Mouse (Mus musculus): ENCODE results near the gene Fam69a. TPM values are rescaled to one million over a fixed set of nuclear protein-coding genes. Genes with fewer than 3 reads are reported as not detected.

The Fam69a gene
- total and polyA plus RNA-seq, 3 experiments: 1.5 to 13.1 (median 12.9) TPM

- H3K36me3 ChIP-seq (ENCODE audit: control insufficient read depth, insufficient read depth, low read length): no peaks in the 10 kb centered on the region
- 57% methylated on average over 2 of the region's 2 CpGs for WGBS
- H3K9ac ChIP-seq (ENCODE audit: low read depth, low read length): no peak overlapping the region
- intact Hi-C loops (cut with DNase I): no loop called here
- H3K4me1 ChIP-seq (ENCODE audit: control insufficient read depth, insufficient read depth, low read length): no peaks in the 10 kb centered on the region
- DNase-seq: peak in 1 of 2 experiments; percentile 20
- H3K27me3 ChIP-seq (ENCODE audit: control insufficient read depth, insufficient read depth, low read length): no peaks in the 10 kb centered on the region
- no peaks in the 10 kb centered on the region for H3K79me2 ChIP-seq (replicated peaks; ENCODE audit: control insufficient read depth, insufficient read depth, low read length)
- no peak overlapping the region for H3K27ac ChIP-seq
- TF ChIP-seq POLR2A (IDR thresholded peaks at IDR 0.05; ENCODE audit: insufficient read depth, low read depth, low read length) (no peak), EP300 (IDR thresholded peaks at IDR 0.05; ENCODE audit: insufficient read depth, low read depth, low read length) (no peak), CTCF (IDR thresholded peaks at IDR 0.05) (no peak)
- H3K4me3 ChIP-seq: no peak overlapping the region
Observed at GRCm38 (mm10) chr5:107932556-107932955, 54.3 kb downstream of the Fam69a start.

- WGBS: 38% methylated on average over 11 of the region's 11 CpGs
- Histone ChIP-seq H3K27ac (no peak overlapping the region), H3K4me1 (ENCODE audit: control insufficient read depth, insufficient read depth, low read length) (peaks cover 2% of the 10 kb centered on the region), H3K9ac (ENCODE audit: low read depth, low read length) (no peak overlapping the region), H3K36me3 (ENCODE audit: control insufficient read depth, insufficient read depth, low read length) (no peaks in the 10 kb centered on the region), H3K4me3 (no peak overlapping the region), H3K79me2 (replicated peaks; ENCODE audit: control insufficient read depth, insufficient read depth, low read length) (no peaks in the 10 kb centered on the region), H3K27me3 (ENCODE audit: control insufficient read depth, insufficient read depth, low read length) (no peaks in the 10 kb centered on the region)
- TF ChIP-seq POLR2A (IDR thresholded peaks at IDR 0.05; ENCODE audit: insufficient read depth, low read depth, low read length): no peak
- no peak for TF ChIP-seq EP300 (IDR thresholded peaks at IDR 0.05; ENCODE audit: insufficient read depth, low read depth, low read length)
- no peak for TF ChIP-seq CTCF (IDR thresholded peaks at IDR 0.05)
- intact Hi-C loops (cut with DNase I): no loop called here
- peak in 1 of 2 experiments; percentile 18 for DNase-seq
Observed at GRCm38 (mm10) chr5:107926550-107927249, 60.2 kb downstream of the Fam69a start.

GRCm38 (mm10) chr5:107924564-107924963 lies 62.3 kb downstream of the Fam69a start:
- intact Hi-C loops (cut with DNase I): loop anchor here (5.0 kb wide), 2 partner anchors 163 to 238 kb away; no protein-coding TSS in a partner anchor

GRCm38 (mm10) chr5:107922836-107923235 lies 64.0 kb downstream of the Fam69a start:
- H3K27me3 ChIP-seq (ENCODE audit: control insufficient read depth, insufficient read depth, low read length): no peaks in the 10 kb centered on the region
- H3K4me3 ChIP-seq: no peak overlapping the region
- no peak overlapping the region for H3K27ac ChIP-seq
- intact Hi-C loops (cut with DNase I): loop anchor here (1.0 to 5.0 kb wide), 3 partner anchors 63 to 239 kb away; no protein-coding TSS in a partner anchor
- H3K36me3 ChIP-seq (ENCODE audit: control insufficient read depth, insufficient read depth, low read length): no peaks in the 10 kb centered on the region
- no peak for DNase-seq
- H3K9ac ChIP-seq (ENCODE audit: low read depth, low read length): no peak overlapping the region
- no peak for TF ChIP-seq CTCF (IDR thresholded peaks at IDR 0.05)
- no peak for TF ChIP-seq EP300 (IDR thresholded peaks at IDR 0.05; ENCODE audit: insufficient read depth, low read depth, low read length)
- H3K4me1 ChIP-seq (ENCODE audit: control insufficient read depth, insufficient read depth, low read length): peaks cover 2% of the 10 kb centered on the region
- H3K79me2 ChIP-seq (replicated peaks; ENCODE audit: control insufficient read depth, insufficient read depth, low read length): no peaks in the 10 kb centered on the region
- 71% methylated on average over 1 of the region's 1 CpGs for WGBS

More at GRCm38 (mm10) chr5:107924564-107924963, 62.3 kb downstream of the Fam69a start:
- H3K4me1 ChIP-seq (ENCODE audit: control insufficient read depth, insufficient read depth, low read length): peaks cover 2% of the 10 kb centered on the region
- H3K27ac ChIP-seq: peak overlapping the region; percentile 30; the same call in 1 of the 2 replicates
- no peaks in the 10 kb centered on the region for H3K27me3 ChIP-seq (ENCODE audit: control insufficient read depth, insufficient read depth, low read length)
- H3K4me3 ChIP-seq: peak overlapping the region; percentile 6; the same call in 1 of the 2 replicates
- no peak overlapping the region for H3K9ac ChIP-seq (ENCODE audit: low read depth, low read length)
- 67% methylated on average over 8 of the region's 8 CpGs for WGBS
- peak in 1 of 2 experiments; percentile 32 for DNase-seq
- no peaks in the 10 kb centered on the region for H3K79me2 ChIP-seq (replicated peaks; ENCODE audit: control insufficient read depth, insufficient read depth, low read length)
- TF ChIP-seq CTCF (IDR thresholded peaks at IDR 0.05) (no peak), EP300 (IDR thresholded peaks at IDR 0.05; ENCODE audit: insufficient read depth, low read depth, low read length) (no peak), POLR2A (IDR thresholded peaks at IDR 0.05; ENCODE audit: insufficient read depth, low read depth, low read length) (no peak)
- no peaks in the 10 kb centered on the region for H3K36me3 ChIP-seq (ENCODE audit: control insufficient read depth, insufficient read depth, low read length)

- no peaks in the 10 kb centered on the region for H3K36me3 ChIP-seq (ENCODE audit: control insufficient read depth, insufficient read depth, low read length)
- H3K27ac ChIP-seq: no peak overlapping the region
- H3K27me3 ChIP-seq (ENCODE audit: control insufficient read depth, insufficient read depth, low read length): no peaks in the 10 kb centered on the region
- DNase-seq: no peak
- H3K4me3 ChIP-seq: no peak overlapping the region
- WGBS: 75% methylated on average over 2 of the region's 2 CpGs
- H3K79me2 ChIP-seq (replicated peaks; ENCODE audit: control insufficient read depth, insufficient read depth, low read length): no peaks in the 10 kb centered on the region
- H3K4me1 ChIP-seq (ENCODE audit: control insufficient read depth, insufficient read depth, low read length): peaks cover 2% of the 10 kb centered on the region
- TF ChIP-seq EP300 (IDR thresholded peaks at IDR 0.05; ENCODE audit: insufficient read depth, low read depth, low read length) (no peak), CTCF (IDR thresholded peaks at IDR 0.05) (peak; percentile 93), POLR2A (IDR thresholded peaks at IDR 0.05; ENCODE audit: insufficient read depth, low read depth, low read length) (no peak)
- H3K9ac ChIP-seq (ENCODE audit: low read depth, low read length): 0 out of 2 replicates have a peak overlapping the region, but pooled peaks have one; percentile 41
- intact Hi-C loops (cut with DNase I): loop anchor here (1.0 to 5.0 kb wide), 5 partner anchors 65 to 241 kb away; no protein-coding TSS in a partner anchor
Observed at GRCm38 (mm10) chr5:107921400-107922252, 65.3 kb downstream of the Fam69a start.

Data from heart, adult 2 months (tissue).